Mouse (Mus musculus) layer of hippocampus, adult 8-10 months (tissue): Measurements from ENCODE around the gene Gm28729. TPM values are rescaled to one million over a fixed set of nuclear protein-coding genes. Genes with fewer than 3 reads are reported as not detected.

Experiments
- DNase-seq, 2 experiments: peaks; one replicate each; pipeline ENCODE4 v3.0.0; 2022; ENCODE audit warnings: low spot score in 2 of 2
- total RNA-seq, 4 experiments: library from RNA; stranded (reverse); gene quantifications; 2 replicates each; pipeline ENCODE4 v1.2.4; 2022

The Gm28729 gene
- total RNA-seq, 4 experiments from 2014 or later = 0.21 to 0.49 (median 0.23) TPM; not detected in 1

GRCm38 (mm10) chr9:96463708-96464107 lies 61.4 kb downstream of the Gm28729 start:
- peak; percentile 56 to 66 for DNase-seq

GRCm38 (mm10) chr9:96461607-96462006 lies 63.5 kb downstream of the Gm28729 start:
- no peak for DNase-seq

GRCm38 (mm10) chr9:96460117-96460865 lies 64.8 kb downstream of the Gm28729 start:
- no peak for DNase-seq

GRCm38 (mm10) chr9:96455618-96456017 lies 69.4 kb downstream of the Gm28729 start:
- no peak for DNase-seq

GRCm38 (mm10) chr9:96452956-96453355 lies 72.1 kb downstream of the Gm28729 start:
- no peak for DNase-seq

GRCm38 (mm10) chr9:96450900-96451720 lies 74.0 kb downstream of the Gm28729 start:
- DNase-seq = no peak

- DNase-seq = no peak
Observed at GRCm38 (mm10) chr9:96449514-96449913, 75.5 kb downstream of the Gm28729 start.

GRCm38 (mm10) chr9:96445351-96445750 lies 79.7 kb downstream of the Gm28729 start:
- DNase-seq = no peak

GRCm38 (mm10) chr9:96442081-96442480 lies 83.0 kb downstream of the Gm28729 start:
- DNase-seq = no peak

- no peak for DNase-seq
Observed at GRCm38 (mm10) chr9:96438334-96438871, 86.7 kb downstream of the Gm28729 start.

GRCm38 (mm10) chr9:96437805-96438333 lies 87.2 kb downstream of the Gm28729 start:
- DNase-seq = peak in 1 of 2 experiments; percentile 14

- DNase-seq = no peak
Observed at GRCm38 (mm10) chr9:96436901-96437804, 87.9 kb downstream of the Gm28729 start.

Other genes starting within 250 kb of the Gm28729 start
- gene Atp1b3, start 160.8 kb downstream of the Gm28729 start, total RNA-seq = 100 to 1,000 TPM in 2 of 4 experiments, 10 to 100 TPM in 2; 95.9 to 111 (median 103) TPM
- 10 to 100 TPM; 53.7 to 67.2 (median 60.0) TPM for gene Rnf7, start 46.6 kb downstream of the Gm28729 start, total RNA-seq
- 10 to 100 TPM; 31.5 to 38.3 (median 36.4) TPM for gene Rasa2, start 106.4 kb upstream of the Gm28729 start, total RNA-seq
- 10 to 100 TPM; 57.5 to 68.1 (median 62.3) TPM for gene Zbtb38, start 227.6 kb upstream of the Gm28729 start, total RNA-seq